Mouse (Mus musculus) adrenal gland, postnatal 4 days (tissue): ENCODE measurements around the gene Nos1ap. TPM values are rescaled to one million over a fixed set of nuclear protein-coding genes. Genes with fewer than 3 reads are reported as not detected.

ENCODE experiments used
- DNase-seq, 2 experiments: peaks; one replicate each; pipeline ENCODE4 v3.0.0; 2021 to 2022; ENCODE audit warnings: low spot score in 2 of 2, mixed read lengths in 2 of 2
- total RNA-seq, 2 experiments: library from RNA; stranded (reverse); gene quantifications; 2 replicates each; pipeline ENCODE4 v1.2.3; 2021

Gene Nos1ap
- total RNA-seq, 2 experiments from 2014 or later: 31.7 to 37.5 TPM

DNA sequence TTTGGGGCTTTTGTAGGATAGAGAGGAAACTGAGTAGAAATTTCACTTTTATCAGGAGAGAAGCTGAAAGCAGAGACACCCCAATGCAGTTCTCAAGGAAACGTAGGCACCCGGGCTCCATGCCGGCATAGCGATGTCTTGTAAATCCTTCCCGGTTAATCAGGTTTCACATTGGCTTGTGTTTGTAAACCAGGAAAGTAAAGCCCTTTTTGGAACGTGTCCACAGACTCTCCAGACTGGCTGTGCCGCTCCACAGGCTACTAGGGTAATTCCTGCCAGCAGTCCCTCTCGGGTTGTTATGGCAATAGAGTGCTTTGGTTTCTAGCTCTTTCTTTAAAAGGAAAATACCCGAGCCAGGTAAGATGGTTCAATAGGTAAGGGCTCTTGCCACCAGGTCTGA lies 40.6 kb downstream of the Nos1ap start:
- no peak for DNase-seq

DNA sequence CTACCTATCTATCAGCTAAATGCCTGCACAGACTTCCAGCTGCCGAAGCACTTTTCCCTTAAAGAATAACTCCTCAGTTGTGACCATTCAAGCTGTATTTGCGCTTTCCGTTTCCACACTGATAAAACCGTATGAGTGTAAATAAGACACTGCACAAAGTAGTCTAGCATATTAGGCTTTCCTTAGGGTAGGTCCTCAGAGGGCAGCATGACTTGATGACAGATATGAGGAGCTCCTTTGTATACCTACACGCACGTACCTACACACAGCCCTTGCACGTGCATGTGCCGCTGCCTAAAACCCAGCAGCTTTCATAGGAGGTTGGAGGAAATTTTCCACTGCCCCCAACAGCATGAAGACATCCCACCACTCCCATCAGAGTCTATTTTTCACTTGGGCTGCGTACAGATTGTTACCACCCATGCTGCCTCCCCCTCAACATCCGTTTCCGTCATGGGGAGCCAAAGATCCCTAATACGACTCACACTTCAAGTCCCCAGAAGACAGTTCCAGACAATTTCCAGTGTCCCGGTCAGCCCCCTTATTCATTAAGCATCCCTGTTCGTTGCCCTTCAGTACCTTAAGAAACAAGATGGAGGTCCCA lies 41.4 kb downstream of the Nos1ap start:
- DNase-seq: no peak

DNA sequence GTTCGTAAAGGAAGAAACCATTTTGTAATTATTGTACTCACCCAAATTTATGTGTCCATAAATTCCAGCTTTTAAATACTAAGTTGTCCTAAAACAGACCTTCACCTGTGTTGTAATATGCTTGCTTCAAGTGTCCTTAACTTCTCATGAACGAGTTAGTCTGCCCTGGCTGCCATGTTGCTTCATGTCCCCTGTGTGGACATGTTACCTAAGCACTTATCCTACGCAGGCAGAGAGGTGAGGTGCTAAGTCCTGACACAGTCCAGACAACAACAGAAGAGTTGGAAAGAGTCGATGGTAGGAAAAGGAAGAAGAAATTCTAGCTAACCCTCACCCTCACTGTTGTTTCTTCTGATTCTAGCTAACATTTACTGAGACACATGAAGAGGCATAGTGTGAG lies 43.4 kb downstream of the Nos1ap start:
- no peak for DNase-seq

DNA sequence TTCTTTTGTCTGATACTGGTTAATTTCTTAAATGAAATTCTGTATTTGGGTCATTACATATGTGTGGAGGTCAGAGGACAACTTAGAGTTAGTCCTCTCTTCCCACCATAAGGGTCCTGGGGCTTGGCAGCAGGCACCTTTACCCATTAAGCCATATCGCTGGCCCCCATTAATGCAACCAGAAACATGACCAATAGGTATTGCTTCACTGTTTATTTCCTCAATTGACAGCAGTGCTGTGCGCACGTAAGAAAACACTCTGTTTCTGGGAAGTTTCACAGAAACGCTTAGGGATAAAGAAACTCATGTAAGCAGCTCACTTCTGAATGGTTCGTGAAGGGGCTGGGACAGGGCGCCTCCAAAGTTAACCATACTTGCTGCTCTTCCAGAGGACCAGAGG lies 44.4 kb downstream of the Nos1ap start:
- DNase-seq: no peak

DNA sequence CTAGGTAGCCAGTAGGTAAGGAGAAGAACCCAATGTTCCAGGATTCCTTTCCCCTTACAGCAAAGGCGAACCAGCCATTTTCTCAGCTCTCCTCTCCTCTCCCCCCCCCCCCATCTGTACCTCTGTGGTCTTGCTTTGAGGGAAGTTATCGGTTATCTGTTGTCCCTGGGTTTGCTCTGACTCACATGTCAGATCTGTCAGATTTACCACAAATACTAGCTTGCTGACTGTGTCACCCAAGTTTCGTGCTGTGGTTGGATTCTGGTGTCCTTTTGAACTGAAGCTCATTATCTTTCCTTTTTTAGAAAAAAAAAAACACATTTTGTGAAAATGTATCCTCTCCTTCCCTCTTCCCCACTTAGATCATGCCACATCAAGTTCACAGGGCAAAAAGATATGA lies 50.2 kb downstream of the Nos1ap start:
- DNase-seq: no peak

DNA sequence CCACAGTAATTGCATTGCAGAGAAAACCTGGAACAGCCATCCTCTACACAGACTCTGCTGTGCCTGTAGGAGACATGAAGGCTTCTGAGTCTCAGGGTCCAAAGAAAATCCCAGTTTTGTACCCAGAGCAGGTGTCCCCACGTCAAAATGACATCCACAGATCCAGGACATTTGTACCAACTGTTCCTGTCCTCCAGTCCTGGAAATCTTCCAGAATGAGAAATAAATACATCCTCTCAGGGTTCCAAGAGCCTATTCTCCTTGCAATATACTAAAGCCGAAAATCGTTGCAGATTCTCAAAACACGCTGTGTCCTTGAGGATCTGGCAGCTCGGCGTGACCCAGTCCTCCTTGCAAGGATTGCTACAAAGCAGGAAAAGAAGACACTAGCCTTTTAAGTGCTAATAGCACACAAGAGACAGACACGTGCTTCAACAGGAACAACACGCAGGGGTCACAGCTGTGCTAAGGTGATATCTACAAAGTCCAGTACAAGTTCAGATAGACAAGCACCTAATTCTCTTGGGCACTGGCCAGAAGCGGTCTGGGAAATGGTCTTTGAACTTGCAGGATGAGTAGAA lies 51.1 kb downstream of the Nos1ap start:
- DNase-seq: no peak

DNA sequence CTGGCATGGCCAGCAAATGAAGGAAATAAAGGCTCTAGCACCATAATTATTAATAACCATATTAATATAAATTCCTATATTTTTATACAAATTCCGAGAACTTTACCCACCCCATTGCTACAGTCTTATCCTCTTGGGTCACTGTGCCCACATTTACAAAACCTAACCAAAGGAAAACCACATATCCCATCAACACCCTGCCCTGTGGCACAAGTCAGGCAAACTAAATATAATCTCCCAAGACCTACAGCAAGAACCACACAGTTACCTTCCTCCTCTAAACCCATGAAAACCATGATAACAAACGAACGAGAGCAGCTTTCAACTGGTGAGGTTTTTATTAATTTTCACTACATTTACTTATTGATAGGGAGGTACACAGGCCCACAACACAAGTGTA lies 53.3 kb downstream of the Nos1ap start:
- DNase-seq: no peak

DNA sequence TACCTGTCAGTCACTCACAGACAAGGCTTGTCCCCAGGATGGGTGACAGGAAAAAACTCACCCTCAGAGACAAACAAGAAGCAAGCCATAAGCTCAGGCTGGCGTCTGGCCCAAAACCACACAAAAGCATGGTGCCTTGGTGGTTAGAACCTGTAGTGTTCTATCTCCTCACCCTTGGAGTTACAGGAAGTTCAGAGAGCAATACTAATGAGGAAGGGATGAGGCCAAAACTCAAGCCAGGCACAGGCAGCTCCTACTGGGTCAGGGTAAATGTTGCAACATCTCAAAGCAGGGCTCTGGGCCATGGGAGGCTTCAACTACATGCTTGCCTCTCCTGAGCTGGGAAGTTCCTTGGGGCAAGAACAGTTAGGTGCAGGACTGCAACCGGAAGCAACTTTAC lies 54.4 kb downstream of the Nos1ap start:
- DNase-seq: no peak

DNA sequence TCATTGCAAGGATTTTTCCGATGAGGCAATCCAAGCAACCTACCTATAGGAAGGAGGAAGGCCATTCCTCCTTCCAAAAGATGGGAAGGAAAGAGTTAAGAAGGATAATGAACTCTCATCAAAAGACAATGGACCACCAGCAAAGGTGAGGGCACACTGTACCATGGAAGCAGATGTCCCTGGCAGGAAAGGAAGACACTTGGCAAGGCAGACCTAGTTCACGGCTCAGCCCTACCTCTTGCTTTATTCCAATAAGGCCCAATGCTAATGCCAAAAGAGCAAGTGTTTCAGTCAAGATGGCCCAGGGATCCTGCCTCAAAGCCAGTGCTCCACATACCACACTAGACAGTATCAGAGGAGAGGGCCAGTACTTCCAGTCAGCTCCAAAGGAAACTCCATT lies 58.4 kb downstream of the Nos1ap start:
- DNase-seq: no peak

DNA sequence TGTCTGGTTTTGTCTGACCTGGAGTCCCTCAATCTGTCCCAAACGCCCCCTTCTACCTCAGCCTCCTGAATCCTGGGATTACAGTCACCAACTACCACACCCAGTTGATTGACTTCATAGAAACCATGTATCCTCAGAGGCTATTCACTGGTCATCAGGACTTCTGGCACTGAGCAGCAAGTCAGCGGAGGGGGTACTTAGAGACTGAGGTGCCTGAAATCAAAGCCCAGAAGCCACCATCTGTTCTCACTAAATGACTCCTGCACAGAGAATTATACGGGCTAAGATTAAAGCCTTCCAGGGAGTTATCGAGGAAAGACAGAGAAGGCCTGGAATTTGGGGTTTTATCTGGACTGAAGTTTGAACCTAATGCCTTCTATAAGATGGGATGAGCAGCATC lies 59.2 kb downstream of the Nos1ap start:
- DNase-seq: no peak

DNA sequence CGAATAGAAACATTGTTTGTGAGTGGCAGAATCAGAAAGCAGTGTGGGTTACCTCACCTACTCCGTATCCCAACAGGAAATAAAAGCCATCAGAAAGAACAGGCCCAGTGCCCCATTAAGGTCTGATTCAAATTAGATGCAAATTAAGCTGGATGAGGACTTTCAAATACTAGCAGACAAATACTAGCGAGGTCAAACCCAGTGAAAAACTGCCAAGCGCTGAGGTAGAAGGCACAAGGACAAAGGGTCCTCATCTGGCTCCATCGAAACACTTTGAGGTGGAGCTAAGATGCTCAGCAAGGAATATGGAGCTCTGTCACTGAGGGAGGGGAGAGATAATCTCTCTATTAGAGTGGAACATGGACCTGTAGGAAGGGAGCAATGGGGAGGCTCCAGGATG lies 66.8 kb downstream of the Nos1ap start:
- no peak for DNase-seq

DNA sequence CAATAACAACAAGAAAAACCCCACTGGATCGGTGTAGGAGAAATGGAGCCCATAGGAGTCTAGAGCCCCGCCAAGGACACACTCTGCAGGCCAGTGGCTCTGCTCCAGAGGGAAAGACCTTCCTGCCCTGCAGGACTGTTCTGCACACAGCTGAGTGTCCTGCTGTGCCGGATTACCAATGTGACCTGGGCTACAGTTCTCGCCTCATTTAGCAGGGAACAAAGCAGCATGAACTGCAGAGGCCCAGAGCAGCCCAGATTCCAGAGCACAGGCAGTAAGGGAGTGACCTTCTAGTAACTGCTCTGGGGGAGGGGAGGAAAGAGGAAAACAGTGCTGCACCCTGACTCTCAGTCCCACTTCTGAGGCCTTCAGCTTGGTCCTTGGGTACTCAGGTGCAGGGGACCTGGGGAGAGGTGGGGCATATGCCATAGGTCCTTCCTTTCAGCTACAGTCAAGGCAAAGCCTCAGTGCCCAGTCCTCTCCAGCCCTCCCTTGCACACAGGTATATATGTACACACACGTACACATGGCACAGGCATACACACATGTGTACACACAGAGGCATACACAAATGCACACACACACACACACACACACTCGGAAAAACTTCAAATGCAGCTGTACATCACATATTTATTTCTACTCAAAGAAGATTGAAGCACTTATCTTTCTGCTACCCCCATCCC lies 68.0 kb downstream of the Nos1ap start:
- no peak for DNase-seq

DNA sequence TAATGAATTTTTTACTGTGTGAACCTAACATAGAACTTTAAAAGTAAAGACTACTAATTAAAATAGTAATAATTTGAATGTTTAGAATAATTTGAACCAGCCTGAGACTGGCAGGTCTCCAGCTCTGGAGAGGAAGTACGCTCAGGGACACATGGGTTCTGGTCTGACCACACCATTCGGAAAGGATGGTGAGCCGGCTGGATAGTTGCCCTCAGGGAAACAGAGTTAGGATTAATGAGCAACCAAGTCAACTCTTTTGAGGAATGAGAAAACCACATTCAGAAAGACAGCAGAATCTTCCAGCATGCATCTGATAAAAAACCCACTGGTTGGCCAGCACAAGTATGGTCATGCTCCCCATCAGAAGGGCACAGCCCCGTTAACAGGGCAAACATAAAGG lies 69.5 kb downstream of the Nos1ap start:
- no peak for DNase-seq

DNA sequence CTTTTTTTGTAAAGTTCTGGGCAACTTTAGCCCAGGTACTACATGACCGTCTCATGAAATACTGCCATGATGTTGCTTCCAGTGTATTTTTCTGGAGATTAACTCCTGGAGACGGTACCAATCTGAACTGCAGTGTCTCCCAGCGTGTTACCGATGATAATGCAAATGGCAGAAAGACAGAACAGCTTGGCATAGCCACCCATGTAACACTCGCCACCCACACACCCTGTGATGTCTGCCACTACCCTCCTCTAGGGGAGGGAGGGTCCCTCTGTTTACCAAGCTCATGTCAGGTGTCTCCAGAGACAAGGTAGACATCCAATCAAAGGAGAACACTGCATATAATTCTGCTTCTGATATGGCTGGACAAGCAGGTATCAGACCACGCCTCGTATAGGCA lies 70.0 kb downstream of the Nos1ap start:
- DNase-seq: no peak

DNA sequence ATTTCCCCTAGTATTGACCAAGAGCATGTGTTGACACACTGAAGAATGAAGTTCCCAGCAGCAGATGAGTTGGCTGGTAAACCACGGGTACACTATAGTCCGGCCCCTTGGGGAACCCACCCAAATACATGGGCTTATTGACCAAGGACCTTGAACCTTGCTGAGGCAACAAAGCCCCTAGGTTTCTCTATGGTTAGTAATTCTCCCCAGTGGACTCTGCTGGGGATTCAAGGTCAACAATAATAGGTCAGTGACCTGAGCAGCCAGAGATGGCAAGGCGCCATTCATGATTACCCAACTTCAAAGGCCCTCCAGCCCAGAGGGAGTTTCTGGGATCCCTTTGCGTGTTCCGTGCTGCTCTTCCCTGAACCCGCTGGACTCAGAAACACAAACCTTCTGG lies 73.5 kb downstream of the Nos1ap start:
- DNase-seq: peak in 1 of 2 experiments; percentile 20

DNA sequence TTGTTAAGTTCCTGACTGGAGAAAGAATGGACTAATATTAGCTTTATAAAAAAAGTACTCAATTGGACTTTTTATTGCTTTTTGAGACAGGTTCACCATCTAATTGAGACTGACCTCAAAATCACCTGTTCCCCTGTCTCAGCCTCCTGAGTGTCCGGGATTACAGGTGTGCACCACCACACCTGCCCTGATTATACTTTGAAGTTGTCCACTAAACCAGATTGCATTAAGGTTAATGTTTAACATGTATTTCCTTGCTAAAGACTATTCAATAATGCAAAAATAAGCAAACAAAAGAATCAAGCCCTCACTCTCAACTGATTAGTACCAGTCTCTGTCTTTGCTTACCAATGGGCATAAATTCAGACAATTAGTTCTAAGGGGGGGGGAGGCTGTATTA lies 74.2 kb downstream of the Nos1ap start:
- DNase-seq: no peak

DNA sequence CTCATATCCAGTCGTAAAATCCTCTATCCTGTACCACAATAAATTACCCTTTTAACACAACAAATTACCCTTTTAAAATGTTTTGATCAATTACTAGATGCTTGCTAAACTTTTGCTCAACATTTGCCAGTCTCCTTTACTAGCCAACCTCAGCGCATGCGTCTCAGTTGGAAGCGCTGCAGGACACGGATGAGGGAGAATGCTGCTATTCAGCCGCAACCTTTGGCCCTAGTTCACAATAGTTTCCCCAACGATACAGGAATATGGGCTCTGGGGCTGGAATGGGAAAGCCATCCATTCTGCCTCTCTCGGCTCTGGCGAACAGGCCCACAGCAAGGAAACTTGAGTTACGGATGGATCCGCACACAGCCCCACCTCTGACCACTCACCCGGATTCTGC lies 75.4 kb downstream of the Nos1ap start:
- no peak for DNase-seq

DNA sequence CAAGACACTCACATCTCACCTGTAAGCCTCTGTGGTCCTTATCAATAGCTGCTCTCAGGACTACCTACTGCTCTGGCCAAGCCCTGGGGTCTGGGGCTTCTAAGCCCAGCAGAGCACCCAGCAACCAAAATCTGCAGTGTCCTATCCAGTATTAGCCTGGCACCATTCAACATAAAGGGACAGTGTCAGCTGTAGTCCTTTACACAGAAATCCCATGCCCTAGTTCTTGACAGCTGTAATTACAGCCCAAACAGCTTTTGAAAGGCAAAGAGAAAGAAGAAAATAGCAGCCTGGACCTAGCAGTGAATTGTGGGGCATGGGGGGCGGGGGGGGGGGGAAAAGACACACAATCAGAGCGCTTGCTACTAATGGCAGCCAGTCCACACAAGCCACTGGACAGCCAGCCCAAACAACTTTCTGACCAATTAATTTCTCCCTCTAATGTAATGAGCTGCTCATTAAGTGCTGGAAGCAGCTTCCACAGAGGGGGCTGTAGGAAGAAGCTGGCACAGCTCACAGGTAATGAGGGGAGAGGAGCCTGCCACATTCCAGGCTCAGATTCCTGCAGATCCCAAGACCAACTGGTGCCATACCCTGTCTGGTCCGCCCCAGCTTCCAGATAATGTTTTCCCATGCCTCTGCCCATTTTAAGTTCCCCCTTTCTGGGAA lies 77.1 kb downstream of the Nos1ap start:
- no peak for DNase-seq

DNA sequence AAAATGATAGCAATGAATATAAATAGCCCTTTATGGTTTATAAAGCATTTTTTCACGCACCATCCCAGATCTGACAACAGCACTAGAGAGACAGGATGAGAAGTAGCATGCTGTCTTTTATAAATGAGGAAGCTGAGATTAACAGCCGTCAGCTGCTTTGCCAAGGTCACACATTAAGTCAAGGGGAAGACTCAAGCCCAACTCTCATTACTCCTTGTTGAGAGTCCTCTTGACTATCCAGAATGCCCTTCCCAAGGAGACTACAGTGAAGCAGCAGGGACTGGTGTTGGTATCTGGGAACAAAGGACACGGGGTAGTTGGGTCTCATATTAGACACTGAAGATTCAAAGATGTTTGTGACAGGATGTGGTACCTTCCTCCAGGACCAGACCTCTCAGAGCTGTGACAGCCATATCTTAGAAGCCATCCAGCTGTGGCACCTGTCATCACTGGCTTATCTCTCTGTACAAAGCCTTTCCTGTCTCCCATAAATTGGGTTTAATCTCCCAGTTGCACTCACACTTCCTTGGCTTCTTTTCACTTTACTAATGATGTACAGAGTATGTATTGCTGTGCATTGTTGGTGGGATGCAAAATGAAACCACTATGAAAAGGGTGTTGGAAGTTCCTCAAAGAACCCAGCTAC lies 78.9 kb downstream of the Nos1ap start:
- no peak for DNase-seq

DNA sequence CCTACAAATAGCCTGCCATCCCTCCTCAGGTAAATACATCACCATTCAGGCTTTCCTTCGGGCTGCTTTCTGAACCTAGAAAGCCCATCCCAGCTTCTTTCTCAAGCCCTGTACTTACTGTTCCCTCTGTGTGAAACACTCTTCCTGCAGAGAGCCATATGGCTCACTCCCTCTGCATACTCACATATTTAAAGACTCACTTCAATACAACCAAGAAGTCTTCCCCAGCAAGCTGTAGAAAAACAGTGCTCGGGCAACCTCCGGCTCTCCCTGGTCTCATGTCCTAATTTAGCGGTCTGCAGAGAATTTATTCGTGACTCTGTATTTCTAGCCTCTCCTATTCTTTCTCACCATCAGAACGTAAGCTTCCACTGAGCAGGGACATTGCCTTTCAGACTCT lies 83.4 kb downstream of the Nos1ap start:
- DNase-seq: no peak

DNA sequence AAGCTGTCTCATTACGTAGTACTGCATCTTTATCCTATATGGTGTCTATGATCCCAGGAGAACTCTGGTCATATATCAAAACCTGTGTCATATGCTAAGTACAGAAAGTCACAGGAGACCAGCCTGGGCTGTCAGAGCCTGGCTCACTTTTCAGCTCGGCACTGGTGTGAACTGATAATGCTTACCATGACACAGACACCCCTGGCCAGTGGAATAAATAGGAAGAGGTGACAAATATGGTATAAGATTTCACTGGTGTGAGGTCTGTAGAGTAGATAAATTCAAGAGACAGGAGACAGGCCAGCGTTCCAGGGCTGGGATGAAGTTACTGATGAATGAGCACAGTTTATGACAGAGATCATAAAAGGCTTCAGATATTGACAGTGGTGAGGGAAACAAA lies 84.6 kb downstream of the Nos1ap start:
- no peak for DNase-seq

DNA sequence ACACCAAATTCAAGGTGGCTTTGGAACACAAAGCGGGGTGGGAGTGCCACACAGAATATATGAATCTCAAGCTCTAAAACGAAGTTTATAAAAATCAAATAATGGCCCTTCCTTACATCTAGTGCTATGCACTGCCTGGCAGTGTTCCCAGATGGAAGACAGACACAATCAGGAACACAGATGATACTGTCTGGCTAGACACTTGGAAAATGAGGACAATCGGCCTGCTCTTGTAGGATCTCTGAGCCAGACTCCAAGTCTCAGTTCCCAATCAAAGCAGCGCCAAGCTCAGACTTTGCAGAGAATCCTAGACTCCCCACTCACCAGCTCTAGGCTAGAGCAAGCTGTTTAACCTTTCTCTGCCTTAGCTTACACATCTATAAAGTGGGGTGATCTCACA lies 85.3 kb downstream of the Nos1ap start:
- no peak for DNase-seq
